Mouse (Mus musculus): ENCODE data around the gene Olfr547. TPM values are rescaled to one million over a fixed set of nuclear protein-coding genes. Genes with fewer than 3 reads are reported as not detected.

Gene Olfr547
- polyA plus RNA-seq, 1 experiment from 2014 or later: not detected

GRCm38 (mm10) chr7:102573174-102573830, 38.8 kb downstream of the Olfr547 start:
- no peaks in the 10 kb centered on the region for H3K4me1 ChIP-seq
- no peak overlapping the region for H3K4me3 ChIP-seq (replicated peaks)
- no peaks in the 10 kb centered on the region for H3K36me3 ChIP-seq
- no peak overlapping the region for H3K9ac ChIP-seq
- no peaks in the 10 kb centered on the region for H3K9me3 ChIP-seq (replicated peaks)
- no peaks in the 10 kb centered on the region for H3K27me3 ChIP-seq
- no peak overlapping the region for H3K4me2 ChIP-seq
- no peak overlapping the region for H3K27ac ChIP-seq
- no peak for ATAC-seq (replicated peaks; ENCODE audit: low FRiP score)
- 85% methylated on average over 3 of the region's 3 CpGs for WGBS

- H3K27ac ChIP-seq: no peak overlapping the region
- no peaks in the 10 kb centered on the region for H3K27me3 ChIP-seq
- H3K36me3 ChIP-seq: no peaks in the 10 kb centered on the region
- 77% methylated on average over 6 of the region's 6 CpGs for WGBS
- H3K4me3 ChIP-seq (replicated peaks): no peak overlapping the region
- no peak for ATAC-seq (replicated peaks; ENCODE audit: low FRiP score)
- H3K9ac ChIP-seq: no peak overlapping the region
- H3K4me2 ChIP-seq: no peak overlapping the region
- H3K9me3 ChIP-seq (replicated peaks): no peaks in the 10 kb centered on the region
- H3K4me1 ChIP-seq: no peaks in the 10 kb centered on the region
Observed at GRCm38 (mm10) chr7:102575998-102576397, 41.4 kb downstream of the Olfr547 start.

Other genes with a start within 250 kb of the Olfr547 start
- gene Rrm1, start 93.1 kb upstream of the Olfr547 start, polyA plus RNA-seq (2015; fragmentation: Nextera tagmentation; extraction: Ambion mirVana): 155 and 159 TPM in 2 replicates
- 0.38 and 0.48 TPM in 2 replicates for gene Olfr543, start 53.1 kb upstream of the Olfr547 start, polyA plus RNA-seq (2015; fragmentation: Nextera tagmentation; extraction: Ambion mirVana)
- 0.09 TPM in 1 of 2 replicates, not detected in the other for gene Olfr544, start 46.4 kb upstream of the Olfr547 start, polyA plus RNA-seq (2015; fragmentation: Nextera tagmentation; extraction: Ambion mirVana)
- gene Olfr545, start 35.2 kb upstream of the Olfr547 start, polyA plus RNA-seq (2015; fragmentation: Nextera tagmentation; extraction: Ambion mirVana): 0.09 and 0.16 TPM in 2 replicates
- not detected in 2 replicates for gene Olfr548-ps1, start 6.1 kb downstream of the Olfr547 start, polyA plus RNA-seq (2015; fragmentation: Nextera tagmentation; extraction: Ambion mirVana)
- not detected in 2 replicates for gene Olfr549, start 15.1 kb downstream of the Olfr547 start, polyA plus RNA-seq (2015; fragmentation: Nextera tagmentation; extraction: Ambion mirVana)
- gene Trim21, start 30.7 kb downstream of the Olfr547 start, polyA plus RNA-seq (2015; fragmentation: Nextera tagmentation; extraction: Ambion mirVana): 0.17 and 0.44 TPM in 2 replicates
- not detected in 2 replicates for gene Olfr550, start 36.7 kb downstream of the Olfr547 start, polyA plus RNA-seq (2015; fragmentation: Nextera tagmentation; extraction: Ambion mirVana)
- gene Olfr551, start 57.1 kb downstream of the Olfr547 start, polyA plus RNA-seq (2015; fragmentation: Nextera tagmentation; extraction: Ambion mirVana): not detected in 2 replicates
- not detected in 2 replicates for gene Olfr552, start 63.0 kb downstream of the Olfr547 start, polyA plus RNA-seq (2015; fragmentation: Nextera tagmentation; extraction: Ambion mirVana)
- gene Olfr553, start 83.5 kb downstream of the Olfr547 start, polyA plus RNA-seq (2015; fragmentation: Nextera tagmentation; extraction: Ambion mirVana): not detected in 2 replicates
- gene Olfr554, start 103.7 kb downstream of the Olfr547 start, polyA plus RNA-seq (2015; fragmentation: Nextera tagmentation; extraction: Ambion mirVana): not detected in 2 replicates
- gene Olfr555, start 124.1 kb downstream of the Olfr547 start, polyA plus RNA-seq (2015; fragmentation: Nextera tagmentation; extraction: Ambion mirVana): not detected in 2 replicates
- gene Olfr556, start 130.2 kb downstream of the Olfr547 start, polyA plus RNA-seq (2015; fragmentation: Nextera tagmentation; extraction: Ambion mirVana): not detected in 2 replicates
- gene Trim68, start 152.6 kb downstream of the Olfr547 start, polyA plus RNA-seq (2015; fragmentation: Nextera tagmentation; extraction: Ambion mirVana): 13.0 and 15.5 TPM in 2 replicates
- gene Olfr557, start 161.2 kb downstream of the Olfr547 start, polyA plus RNA-seq (2015; fragmentation: Nextera tagmentation; extraction: Ambion mirVana): not detected in 2 replicates
- 0.78 and 0.81 TPM in 2 replicates for gene Olfr558, start 167.5 kb downstream of the Olfr547 start, polyA plus RNA-seq (2015; fragmentation: Nextera tagmentation; extraction: Ambion mirVana)
- not detected in 2 replicates for gene Olfr33, start 184.3 kb downstream of the Olfr547 start, polyA plus RNA-seq (2015; fragmentation: Nextera tagmentation; extraction: Ambion mirVana)
- not detected in 2 replicates for gene Olfr559, start 192.7 kb downstream of the Olfr547 start, polyA plus RNA-seq (2015; fragmentation: Nextera tagmentation; extraction: Ambion mirVana)
- gene Olfr560, start 224.6 kb downstream of the Olfr547 start, polyA plus RNA-seq (2015; fragmentation: Nextera tagmentation; extraction: Ambion mirVana): not detected in 2 replicates
- gene Olfr78, start 224.7 kb downstream of the Olfr547 start, polyA plus RNA-seq (2015; fragmentation: Nextera tagmentation; extraction: Ambion mirVana): 0.27 and 0.48 TPM in 2 replicates
- not detected in 2 replicates for gene Olfr561, start 236.5 kb downstream of the Olfr547 start, polyA plus RNA-seq (2015; fragmentation: Nextera tagmentation; extraction: Ambion mirVana)

Data from kidney, embryonic 15.5 days (tissue).